Comparison of ENCODE assay signal across 16 mouse cellular contexts in the genomic region with DNA sequence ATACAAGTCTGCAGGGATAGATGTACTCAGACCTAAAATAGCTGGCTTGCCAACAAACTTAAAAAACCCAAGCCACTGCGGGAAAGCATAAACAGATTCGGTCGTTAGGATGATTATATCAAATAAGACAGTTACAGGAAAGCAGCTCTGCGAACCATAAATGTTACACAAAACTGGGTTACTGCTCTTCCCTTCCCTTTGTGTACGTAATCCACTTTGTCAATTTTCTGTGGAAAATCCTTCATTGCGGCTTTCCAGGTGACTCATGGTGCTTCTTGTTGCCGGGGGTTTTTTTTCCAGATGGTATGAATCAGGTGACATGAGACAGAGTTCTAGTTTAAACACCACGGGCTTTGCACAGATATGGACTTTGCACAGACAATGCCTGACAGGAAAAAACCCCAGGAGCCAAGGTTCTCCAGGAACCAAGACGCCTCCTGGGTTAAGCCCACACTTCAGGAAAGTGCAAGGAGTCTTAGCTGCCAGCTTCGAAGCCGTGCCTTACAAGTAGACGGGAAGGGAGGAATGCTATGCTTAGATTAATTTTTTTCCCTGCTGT. TPM values are rescaled to one million over a fixed set of nuclear protein-coding genes. Genes with fewer than 3 reads are reported as not detected.
DNase-seq lines count a peak whose midpoint lies in the region; ATAC-seq lines count a peak whose summit lies in the region.
"Had no signal": no experiment of that assay in that cellular context is flagged by ENCODE, and none has a peak within 500 bp of the region (broad histone marks: within the 10 kb centered on the region; RNA-seq: fewer than 3 reads in every experiment).

No protein-coding gene starts in this region.

- H3K4me3 ChIP-seq in intestine, embryonic 15.5 days (replicated peaks) = no peak overlapping the region
- no peak overlapping the region for H3K4me3 ChIP-seq in stomach, embryonic 14.5 days (ENCODE audit: low read depth, low read length)
- no peak overlapping the region for H3K4me3 ChIP-seq in forebrain, embryonic 13.5 days
- H3K4me3 ChIP-seq: forebrain, embryonic 10.5 days; hindbrain, embryonic 13.5 days; limb, embryonic 13.5 days; midbrain, embryonic 12.5 days had no signal

- 0 out of 2 replicates have a peak overlapping the region, but pooled peaks have one; percentile 1 for H3K27ac ChIP-seq in intestine, embryonic 15.5 days
- peak overlapping the region; percentile 27; the same call in 1 of the 2 replicates for H3K27ac ChIP-seq in stomach, embryonic 14.5 days (ENCODE audit: low read length)
- H3K27ac ChIP-seq in forebrain, embryonic 13.5 days = no peak overlapping the region
- H3K27ac ChIP-seq: forebrain, embryonic 10.5 days; hindbrain, embryonic 13.5 days; limb, embryonic 13.5 days; macrophage; midbrain, embryonic 12.5 days had no signal

- peak; percentile 23 for DNase-seq in kidney, adult 18-20 months
- no peak for DNase-seq in kidney, postnatal 10 days
- peak; percentile 62 for DNase-seq in Muller cell, postnatal 12 days (ENCODE audit: inconsistent ontology term)
- DNase-seq in c-Kit-positive CD71-positive TER-119-positive erythroid progenitor cells, embryonic 14.5 days (ENCODE audit: low spot score) = no peak
- DNase-seq in cerebellum, adult 9-11 months = no peak
- DNase-seq: adrenal gland, postnatal 10 days; cerebellum, postnatal 14 days had no signal

- 40% methylated on average over 12 of the region's 12 CpGs for WGBS in intestine, embryonic 15.5 days
- 34% methylated on average over 12 of the region's 12 CpGs for whole genome bisulfite sequencing in stomach, embryonic 14.5 days
- WGBS in forebrain, embryonic 13.5 days = 86% methylated on average over 12 of the region's 12 CpGs

- H3K36me3 ChIP-seq in intestine, embryonic 15.5 days = no peaks in the 10 kb centered on the region
- H3K36me3 ChIP-seq in stomach, embryonic 14.5 days (ENCODE audit: control insufficient read depth, insufficient read depth, low read length) = no peaks in the 10 kb centered on the region
- H3K36me3 ChIP-seq in forebrain, embryonic 13.5 days (ENCODE audit: poor library complexity, severe bottlenecking) = peaks cover 54% of the 10 kb centered on the region
- H3K36me3 ChIP-seq: limb, embryonic 13.5 days had no signal

- no peaks in the 10 kb centered on the region for H3K27me3 ChIP-seq in intestine, embryonic 15.5 days (replicated peaks)
- no peaks in the 10 kb centered on the region for H3K27me3 ChIP-seq in stomach, embryonic 14.5 days (ENCODE audit: control insufficient read depth, insufficient read depth, low read length)
- H3K27me3 ChIP-seq in forebrain, embryonic 13.5 days = no peaks in the 10 kb centered on the region
- H3K27me3 ChIP-seq: hindbrain, embryonic 13.5 days; limb, embryonic 13.5 days; midbrain, embryonic 12.5 days had no signal

- peak; percentile 89 for ATAC-seq in intestine, embryonic 15.5 days
- peak; percentile 51; the same call in 1 of the 2 replicates for ATAC-seq in stomach, embryonic 14.5 days (ENCODE audit: insufficient number of reproducible peaks, insufficient read depth, low FRiP score, low read depth)
- ATAC-seq in forebrain, embryonic 13.5 days = no peak

- H3K9ac ChIP-seq in intestine, embryonic 15.5 days = no peak overlapping the region
- H3K9ac ChIP-seq in stomach, embryonic 14.5 days (replicated peaks; ENCODE audit: low read depth, low read length) = no peak overlapping the region
- no peak overlapping the region for H3K9ac ChIP-seq in forebrain, embryonic 13.5 days
- H3K9ac ChIP-seq: hindbrain, embryonic 13.5 days; limb, embryonic 13.5 days; midbrain, embryonic 12.5 days had no signal

- no peak overlapping the region for H3K4me2 ChIP-seq in intestine, embryonic 15.5 days (replicated peaks)
- no peak overlapping the region for H3K4me2 ChIP-seq in stomach, embryonic 14.5 days (replicated peaks; ENCODE audit: low read depth, low read length)
- H3K4me2 ChIP-seq in forebrain, embryonic 13.5 days = no peak overlapping the region
- H3K4me2 ChIP-seq: hindbrain, embryonic 13.5 days; limb, embryonic 13.5 days; midbrain, embryonic 12.5 days had no signal

- H3K9me3 ChIP-seq in intestine, embryonic 15.5 days = no peaks in the 10 kb centered on the region
- no peaks in the 10 kb centered on the region for H3K9me3 ChIP-seq in stomach, embryonic 14.5 days (ENCODE audit: control insufficient read depth, low read depth, low read length)
- H3K9me3 ChIP-seq in forebrain, embryonic 13.5 days (replicated peaks) = no peaks in the 10 kb centered on the region
- H3K9me3 ChIP-seq: forebrain, embryonic 10.5 days; hindbrain, embryonic 13.5 days; limb, embryonic 13.5 days; midbrain, embryonic 12.5 days had no signal

- 0 out of 2 replicates have a peak, but pooled peaks cover 3% of the 10 kb centered on the region for H3K4me1 ChIP-seq in intestine, embryonic 15.5 days (replicated peaks)
- no peaks in the 10 kb centered on the region for H3K4me1 ChIP-seq in stomach, embryonic 14.5 days (ENCODE audit: control insufficient read depth, insufficient read depth, low read length)
- H3K4me1 ChIP-seq in forebrain, embryonic 13.5 days = peaks cover 33% of the 10 kb centered on the region
- H3K4me1 ChIP-seq: limb, embryonic 13.5 days had no signal

RNA-seq across cellular contexts. Expression of a gene that starts 7.7 kb away (rescaled TPM):
- polyA plus RNA-seq in intestine, embryonic 15.5 days (2015; fragmentation: Nextera tagmentation; extraction: Ambion mirVana) = 13.3 and 13.6 TPM in 2 replicates
- 16.4 and 17.7 TPM in 2 replicates for polyA plus RNA-seq in stomach, embryonic 14.5 days (2014; fragmentation: Nextera tagmentation; extraction: Ambion mirVana)
- 132 and 136 TPM in 2 replicates for polyA plus RNA-seq in forebrain, embryonic 13.5 days (2015; fragmentation: Nextera tagmentation; extraction: Ambion mirVana)
- polyA plus RNA-seq: G1E, macrophage had no signal

RNA-seq across cellular contexts. Expression of a gene that starts 27.2 kb away (rescaled TPM):
- 21.7 and 24.2 TPM in 2 replicates for polyA plus RNA-seq in intestine, embryonic 15.5 days (2015; fragmentation: Nextera tagmentation; extraction: Ambion mirVana)
- polyA plus RNA-seq in stomach, embryonic 14.5 days (2014; fragmentation: Nextera tagmentation; extraction: Ambion mirVana) = 6.3 and 7.1 TPM in 2 replicates
- polyA plus RNA-seq in forebrain, embryonic 13.5 days (2015; fragmentation: Nextera tagmentation; extraction: Ambion mirVana) = 41.4 and 46.8 TPM in 2 replicates

Comparison
In these comparisons a context has a peak if more than half of its experiments do, and no peak if none do; other contexts are left out.
1. DNase-seq: peak in kidney, adult 18-20 months (single experiment) and Muller cell, postnatal 12 days (single experiment); none in kidney, postnatal 10 days (single experiment), c-Kit-positive CD71-positive TER-119-positive erythroid progenitor cells, embryonic 14.5 days (single experiment) and cerebellum, adult 9-11 months (single experiment).